Mouse (Mus musculus): ENCODE data around the gene Dnmt3c. TPM values are rescaled to one million over a fixed set of nuclear protein-coding genes. Genes with fewer than 3 reads are reported as not detected.
"Not testable (repeated sequence)": the region's sequence is repeated elsewhere in the genome, so short reads cannot be mapped to it uniquely, and the experiment has no call there.

Dnmt3c gene
- polyA plus RNA-seq (2015; fragmentation: Nextera tagmentation; extraction: Ambion mirVana): not detected in 2 replicates

GRCm38 (mm10) chr2:153696352-153696751, at the start of gene Dnmt3c:
Dnmt3c (plus strand) TSS chr2:153696652.
- no peaks in the 10 kb centered on the region for H3K27me3 ChIP-seq (replicated peaks; ENCODE audit: control insufficient read depth, insufficient read depth, low read length)
- ATAC-seq: no peak
- no peaks in the 10 kb centered on the region for H3K36me3 ChIP-seq (ENCODE audit: control insufficient read depth, insufficient read depth)
- H3K9ac ChIP-seq (replicated peaks; ENCODE audit: low read depth, low read length): no peak within 1 kb of the TSS
- no peaks in the 10 kb centered on the region for H3K4me1 ChIP-seq (replicated peaks; ENCODE audit: control insufficient read depth, insufficient read depth, low read length)
- no peak within 1 kb of the TSS for H3K4me3 ChIP-seq (replicated peaks; ENCODE audit: low read length)
- no peaks in the 10 kb centered on the region for H3K9me3 ChIP-seq (ENCODE audit: control insufficient read depth, low read length)
- no peak within 1 kb of the TSS for H3K4me2 ChIP-seq (ENCODE audit: low read length)
- no peak within 1 kb of the TSS for H3K27ac ChIP-seq (ENCODE audit: low read length)

GRCm38 (mm10) chr2:153648773-153649297, 47.6 kb upstream of the Dnmt3c start:
- Histone ChIP-seq H3K9ac (replicated peaks; ENCODE audit: low read depth, low read length) (peak overlapping the region; percentile 72), H3K27me3 (replicated peaks; ENCODE audit: control insufficient read depth, insufficient read depth, low read length) (no peaks in the 10 kb centered on the region), H3K9me3 (ENCODE audit: control insufficient read depth, low read length) (no peaks in the 10 kb centered on the region), H3K4me1 (replicated peaks; ENCODE audit: control insufficient read depth, insufficient read depth, low read length) (peaks cover 12% of the 10 kb centered on the region), H3K36me3 (ENCODE audit: control insufficient read depth, insufficient read depth) (no peaks in the 10 kb centered on the region), H3K27ac (ENCODE audit: low read length) (no peak overlapping the region), H3K4me3 (replicated peaks; ENCODE audit: low read length) (peak overlapping the region; percentile 60), H3K4me2 (ENCODE audit: low read length) (peak overlapping the region; percentile 73)
- ATAC-seq: peak; percentile 2; the same call in 1 of the 2 replicates
- WGBS: 23% methylated on average over 14 of the region's 14 CpGs

GRCm38 (mm10) chr2:153649298-153650013, 47.0 kb upstream of the Dnmt3c start, which contains the start of gene Dnmt3b:
Dnmt3b (plus strand) TSS chr2:153649450.
- WGBS: under 1% methylated on average over 75 of the region's 93 CpGs

GRCm38 (mm10) chr2:153650014-153650687, 46.3 kb upstream of the Dnmt3c start:
- H3K4me2 ChIP-seq (ENCODE audit: low read length): peak overlapping the region; percentile 73
- H3K9me3 ChIP-seq (ENCODE audit: control insufficient read depth, low read length): no peaks in the 10 kb centered on the region
- no peak overlapping the region for H3K27ac ChIP-seq (ENCODE audit: low read length)
- peaks cover 12% of the 10 kb centered on the region for H3K4me1 ChIP-seq (replicated peaks; ENCODE audit: control insufficient read depth, insufficient read depth, low read length)
- peak overlapping the region; percentile 72 for H3K9ac ChIP-seq (replicated peaks; ENCODE audit: low read depth, low read length)
- H3K27me3 ChIP-seq (replicated peaks; ENCODE audit: control insufficient read depth, insufficient read depth, low read length): no peaks in the 10 kb centered on the region
- ATAC-seq: 0 out of 2 replicates have a peak, but pooled peaks have one; percentile 9
- H3K4me3 ChIP-seq (replicated peaks; ENCODE audit: low read length): peak overlapping the region; percentile 60
- WGBS: 2% methylated on average over 28 of the region's 28 CpGs
- H3K36me3 ChIP-seq (ENCODE audit: control insufficient read depth, insufficient read depth): no peaks in the 10 kb centered on the region

More at GRCm38 (mm10) chr2:153649298-153650013, 47.0 kb upstream of the Dnmt3c start, which contains the start of gene Dnmt3b:
- peak; percentile 92 for ATAC-seq
- Histone ChIP-seq H3K4me3 (replicated peaks; ENCODE audit: low read length) (peak within 1 kb of the TSS; percentile 60), H3K4me2 (ENCODE audit: low read length) (peak within 1 kb of the TSS; percentile 73), H3K9me3 (ENCODE audit: control insufficient read depth, low read length) (no peaks in the 10 kb centered on the region), H3K4me1 (replicated peaks; ENCODE audit: control insufficient read depth, insufficient read depth, low read length) (peaks cover 12% of the 10 kb centered on the region), H3K27ac (ENCODE audit: low read length) (no peak within 1 kb of the TSS), H3K27me3 (replicated peaks; ENCODE audit: control insufficient read depth, insufficient read depth, low read length) (no peaks in the 10 kb centered on the region), H3K36me3 (ENCODE audit: control insufficient read depth, insufficient read depth) (no peaks in the 10 kb centered on the region), H3K9ac (replicated peaks; ENCODE audit: low read depth, low read length) (peak within 1 kb of the TSS; percentile 72)

- H3K27me3 ChIP-seq (replicated peaks; ENCODE audit: control insufficient read depth, insufficient read depth, low read length): no peaks in the 10 kb centered on the region
- no peaks in the 10 kb centered on the region for H3K9me3 ChIP-seq (ENCODE audit: control insufficient read depth, low read length)
- no peak overlapping the region for H3K27ac ChIP-seq (ENCODE audit: low read length)
- no peak for ATAC-seq
- no peak overlapping the region for H3K4me3 ChIP-seq (replicated peaks; ENCODE audit: low read length)
- H3K36me3 ChIP-seq (ENCODE audit: control insufficient read depth, insufficient read depth): no peaks in the 10 kb centered on the region
- no peak overlapping the region for H3K9ac ChIP-seq (replicated peaks; ENCODE audit: low read depth, low read length)
- no peak overlapping the region for H3K4me2 ChIP-seq (ENCODE audit: low read length)
- H3K4me1 ChIP-seq (replicated peaks; ENCODE audit: control insufficient read depth, insufficient read depth, low read length): peaks cover 12% of the 10 kb centered on the region
- 43% methylated on average over 3 of the region's 3 CpGs for WGBS
Measured at GRCm38 (mm10) chr2:153651681-153652080, 44.8 kb upstream of the Dnmt3c start.

- not testable (repeated sequence) for H3K4me1 ChIP-seq (replicated peaks; ENCODE audit: control insufficient read depth, insufficient read depth, low read length); H3K9me3 ChIP-seq (ENCODE audit: control insufficient read depth, low read length); H3K27me3 ChIP-seq (replicated peaks; ENCODE audit: control insufficient read depth, insufficient read depth, low read length); H3K36me3 ChIP-seq (ENCODE audit: control insufficient read depth, insufficient read depth); H3K9ac ChIP-seq (replicated peaks; ENCODE audit: low read depth, low read length); H3K27ac ChIP-seq (ENCODE audit: low read length); H3K4me3 ChIP-seq (replicated peaks; ENCODE audit: low read length); H3K4me2 ChIP-seq (ENCODE audit: low read length); ATAC-seq
- WGBS: 90% methylated on average over 6 of the region's 8 CpGs
Measured at GRCm38 (mm10) chr2:153657659-153658058, 38.8 kb upstream of the Dnmt3c start.

DNA sequence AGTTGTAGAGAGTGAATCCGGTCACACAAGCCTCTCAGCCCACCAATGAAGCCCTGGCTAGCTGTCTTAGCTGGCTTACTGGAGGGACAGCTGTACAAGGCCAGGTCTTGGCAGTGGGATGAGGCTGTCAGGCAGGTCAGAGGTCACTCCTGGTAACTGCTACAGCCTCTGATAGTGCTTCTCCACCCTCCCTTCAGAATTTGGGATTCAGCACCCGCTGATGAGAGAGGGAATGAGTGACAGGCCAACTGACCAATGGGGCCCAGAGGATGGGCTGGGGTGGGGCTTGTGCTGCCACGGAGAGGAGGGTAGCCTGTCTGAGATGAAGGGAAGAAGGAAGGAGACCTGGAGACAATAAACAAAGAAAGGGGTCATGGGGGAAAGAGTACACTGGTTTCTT, 35.8 kb upstream of the Dnmt3c start:
- Histone ChIP-seq H3K36me3 (ENCODE audit: control insufficient read depth, insufficient read depth) (no peaks in the 10 kb centered on the region), H3K9me3 (ENCODE audit: control insufficient read depth, low read length) (no peaks in the 10 kb centered on the region), H3K9ac (replicated peaks; ENCODE audit: low read depth, low read length) (no peak overlapping the region), H3K4me3 (replicated peaks; ENCODE audit: low read length) (no peak overlapping the region), H3K4me1 (replicated peaks; ENCODE audit: control insufficient read depth, insufficient read depth, low read length) (no peaks in the 10 kb centered on the region), H3K27me3 (replicated peaks; ENCODE audit: control insufficient read depth, insufficient read depth, low read length) (no peaks in the 10 kb centered on the region), H3K4me2 (ENCODE audit: low read length) (no peak overlapping the region), H3K27ac (ENCODE audit: low read length) (no peak overlapping the region)
- 57% methylated on average over 3 of the region's 3 CpGs for WGBS
- no peak for ATAC-seq

DNA sequence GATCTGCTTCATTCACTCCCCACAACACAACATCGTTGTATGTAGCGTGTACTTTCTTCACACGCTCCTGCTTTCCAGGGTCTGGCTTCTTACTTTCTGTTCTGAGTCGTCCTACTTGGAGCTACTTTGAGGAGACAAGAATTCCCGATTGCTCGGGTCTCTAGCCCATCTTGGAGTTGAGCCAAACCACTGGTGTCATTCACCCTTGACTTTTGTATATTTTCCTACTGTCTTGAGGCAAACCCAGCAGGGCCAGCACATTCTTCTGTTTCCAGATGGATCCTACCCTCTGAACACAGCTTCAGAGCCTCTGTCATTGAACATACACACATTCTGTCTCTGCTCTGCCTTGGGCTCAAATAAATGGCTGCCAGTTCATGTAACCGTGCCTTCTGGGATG, 31.1 kb upstream of the Dnmt3c start:
- WGBS: 92% methylated on average over 7 of the region's 7 CpGs

DNA sequence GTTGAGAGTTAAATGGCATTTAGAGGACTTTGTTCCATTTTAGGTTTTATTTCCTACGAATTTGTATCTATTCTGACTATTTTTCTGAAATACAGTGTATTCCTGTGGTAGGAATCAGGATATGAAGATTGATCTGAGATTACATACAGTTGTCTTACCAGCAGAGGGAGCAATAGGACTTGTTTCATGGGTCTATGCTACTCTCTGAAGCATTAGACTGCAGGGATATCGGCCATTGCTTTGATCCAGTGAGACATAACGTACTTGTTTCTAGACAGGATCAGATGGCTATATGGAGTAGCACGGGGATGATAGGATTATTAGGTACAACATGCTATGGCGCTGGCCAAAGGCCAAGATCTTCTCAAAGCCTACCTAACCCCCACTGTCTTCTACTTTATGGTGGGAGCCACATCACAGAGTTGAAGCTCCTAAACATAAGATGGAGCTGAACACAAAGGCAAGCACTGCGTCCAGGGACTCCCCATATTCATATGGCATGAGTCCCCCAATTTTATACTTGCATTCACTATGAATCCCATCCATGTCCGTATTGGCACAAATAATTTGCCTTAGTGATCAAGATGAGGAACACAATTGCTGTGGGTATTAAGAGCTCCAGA, 27.6 kb upstream of the Dnmt3c start:
- Histone ChIP-seq H3K36me3 (ENCODE audit: control insufficient read depth, insufficient read depth) (no peaks in the 10 kb centered on the region), H3K4me3 (replicated peaks; ENCODE audit: low read length) (no peak overlapping the region), H3K9me3 (ENCODE audit: control insufficient read depth, low read length) (no peaks in the 10 kb centered on the region), H3K27ac (ENCODE audit: low read length) (no peak overlapping the region), H3K9ac (replicated peaks; ENCODE audit: low read depth, low read length) (no peak overlapping the region), H3K4me2 (ENCODE audit: low read length) (no peak overlapping the region), H3K4me1 (replicated peaks; ENCODE audit: control insufficient read depth, insufficient read depth, low read length) (no peaks in the 10 kb centered on the region), H3K27me3 (replicated peaks; ENCODE audit: control insufficient read depth, insufficient read depth, low read length) (no peaks in the 10 kb centered on the region)
- 57% methylated on average over 7 of the region's 7 CpGs for WGBS
- ATAC-seq: peak; percentile 87

More for the DNA sequence above, 31.1 kb upstream of the Dnmt3c start:
- no peaks in the 10 kb centered on the region for H3K36me3 ChIP-seq (ENCODE audit: control insufficient read depth, insufficient read depth)
- no peaks in the 10 kb centered on the region for H3K9me3 ChIP-seq (ENCODE audit: control insufficient read depth, low read length)
- H3K4me3 ChIP-seq (replicated peaks; ENCODE audit: low read length): no peak overlapping the region
- H3K9ac ChIP-seq (replicated peaks; ENCODE audit: low read depth, low read length): no peak overlapping the region
- H3K4me1 ChIP-seq (replicated peaks; ENCODE audit: control insufficient read depth, insufficient read depth, low read length): no peaks in the 10 kb centered on the region
- H3K27ac ChIP-seq (ENCODE audit: low read length): no peak overlapping the region
- no peak for ATAC-seq
- no peak overlapping the region for H3K4me2 ChIP-seq (ENCODE audit: low read length)
- H3K27me3 ChIP-seq (replicated peaks; ENCODE audit: control insufficient read depth, insufficient read depth, low read length): no peaks in the 10 kb centered on the region
